Mouse (Mus musculus): Measurements from ENCODE around the gene Ergic1. TPM values are rescaled to one million over a fixed set of nuclear protein-coding genes. Genes with fewer than 3 reads are reported as not detected.

The Ergic1 gene
- polyA plus RNA-seq, 2 experiments from 2014 or later, result 37.2 to 77.2 TPM

DNA sequence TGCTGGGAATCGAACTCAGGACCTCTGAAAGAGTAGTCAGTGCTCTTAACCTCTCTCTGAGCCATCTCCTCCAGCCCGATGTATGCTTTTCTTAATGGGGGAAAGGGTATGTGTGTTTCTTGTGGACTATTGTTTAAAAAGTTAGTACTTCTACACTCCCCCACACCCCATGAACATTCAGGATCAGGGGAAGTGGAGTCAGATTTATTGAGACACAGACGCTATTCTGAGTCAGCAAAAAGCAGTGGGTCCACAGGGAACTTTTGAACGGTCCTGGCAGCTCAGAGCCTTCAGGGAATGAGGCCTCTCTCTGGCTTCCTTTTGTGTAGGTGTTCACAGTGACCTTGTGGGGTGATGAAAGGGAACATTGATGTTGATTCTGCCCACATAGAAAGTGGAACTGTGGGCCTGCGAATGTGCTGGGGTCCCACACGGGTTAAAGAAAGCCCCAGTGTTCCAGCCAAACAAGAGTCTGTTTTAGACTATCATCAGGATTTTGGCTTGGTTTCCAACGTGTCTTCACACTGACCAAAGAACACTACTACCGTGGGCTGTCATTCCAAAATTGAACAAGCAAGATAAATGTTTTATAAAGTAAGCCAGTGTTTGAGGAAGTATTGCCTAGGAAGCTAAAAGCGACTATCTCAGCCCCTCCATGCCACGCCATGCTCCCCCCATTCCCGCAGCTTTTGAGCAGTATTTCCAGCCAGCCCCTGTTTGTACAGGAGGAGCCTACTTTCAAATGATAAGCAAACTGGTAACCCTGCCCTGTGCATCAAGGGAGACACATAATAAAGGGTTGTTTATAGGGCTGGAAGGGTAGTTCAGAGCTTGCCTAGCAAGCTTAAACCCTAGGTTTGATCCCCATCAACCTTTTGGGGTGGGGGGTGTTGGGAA lies 144.4 kb downstream of the Ergic1 start:
- ATAC-seq, result no peak

Other genes starting within 250 kb of the Ergic1 start
- gene Neurl1b, start 146.7 kb upstream of the Ergic1 start, polyA plus RNA-seq (2017; shearing (Covaris generic)), result under 1 TPM; 0.13 to 0.22 TPM
- 10 to 100 TPM; 24.6 to 24.7 TPM for gene Dusp1, start 639 bp downstream of the Ergic1 start, polyA plus RNA-seq (2017; shearing (Covaris generic))
- gene Atp6v0e, start 101.7 kb downstream of the Ergic1 start, polyA plus RNA-seq (2017; shearing (Covaris generic)), result 100 to 1,000 TPM; 354 to 386 TPM
- gene Crebrf, start 154.2 kb downstream of the Ergic1 start, polyA plus RNA-seq (2017; shearing (Covaris generic)), result 10 to 100 TPM; 60.7 to 69.8 TPM
- 10 to 100 TPM; 26.9 to 40.0 TPM for gene Bnip1, start 219.6 kb downstream of the Ergic1 start, polyA plus RNA-seq (2017; shearing (Covaris generic))